Mouse (Mus musculus) cortical plate, adult 2 months (tissue): ENCODE results near the gene Lamp1.

ENCODE experiments used
- CTCF ChIP-seq: fragments of 200-500 bp; IDR thresholded peaks from 2 replicates; pipeline ENCODE4 v1.5.1; 2011; ENCODE audit warnings: mild to moderate bottlenecking, control low read depth, low read length; ENCODE audit not compliant: insufficient read depth; ENCODE audit errors: extremely low read depth
- POLR2A ChIP-seq: fragments of 200-500 bp; IDR thresholded peaks from 2 replicates; pipeline ENCODE4 v1.6.1; 2011; ENCODE audit warnings: mild to moderate bottlenecking, low read length, control low read depth; ENCODE audit not compliant: insufficient read depth; ENCODE audit errors: extremely low read depth

DNA sequence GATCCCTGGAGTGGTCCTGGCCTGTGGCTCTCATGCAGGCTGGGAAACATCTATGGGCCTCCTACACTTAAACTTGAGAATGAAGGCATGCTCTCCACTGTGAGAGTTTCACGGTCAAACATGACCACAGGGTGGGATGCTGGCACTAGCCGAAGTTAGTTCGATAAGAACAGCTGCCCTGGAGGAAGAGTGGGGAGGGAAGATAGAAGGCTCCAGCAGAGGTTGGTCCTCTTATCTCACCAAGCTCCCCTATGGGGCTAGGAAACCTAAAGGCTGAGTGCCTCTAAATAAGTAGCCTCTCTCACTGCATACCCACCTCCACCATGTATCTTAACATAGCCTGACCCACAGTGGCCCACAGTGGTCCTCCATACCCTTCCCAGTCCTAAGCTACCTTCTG, 43.8 kb downstream of the Lamp1 start:
- TF ChIP-seq CTCF (no peak), POLR2A (no peak)
